Mouse (Mus musculus) kidney, adult 2 months (tissue): ENCODE measurements at regions not wholly inside any gene's neighbourhood (a gene's known extent, or its start where the extent isn't known, plus 50 kb on each side); places are given as distances from the start of the nearest gene placed in this dataset.

Experiments
- DNase-seq: peaks from one replicate; pipeline ENCODE4 v3.0.0; 2021
- H3K27ac ChIP-seq: fragments of 200-500 bp; 2 replicates; pipeline ENCODE4 v1.5.1; 2012; ENCODE audit warnings: low read depth, low read length, control low read depth, inconsistent platforms; ENCODE audit not compliant: insufficient read depth
- H3K27me3 ChIP-seq: fragments of 200-500 bp; replicated peaks from 2 replicates; pipeline ENCODE4 v1.6.1; 2012; ENCODE audit warnings: mild to moderate bottlenecking, moderate library complexity, low read length, inconsistent platforms; ENCODE audit not compliant: control insufficient read depth, insufficient read depth
- H3K36me3 ChIP-seq: fragments of 200-500 bp; 2 replicates; pipeline ENCODE4 v1.6.1; 2012; ENCODE audit warnings: mild to moderate bottlenecking, moderate library complexity, low read length, inconsistent platforms; ENCODE audit not compliant: control insufficient read depth, insufficient read depth
- H3K4me1 ChIP-seq: fragments of 200-500 bp; 2 replicates; pipeline ENCODE4 v1.6.1; 2011; ENCODE audit warnings: low read length; ENCODE audit not compliant: control insufficient read depth, insufficient read depth
- H3K4me3 ChIP-seq: fragments of 200-500 bp; 2 replicates; pipeline ENCODE4 v1.5.1; 2011; ENCODE audit warnings: mild to moderate bottlenecking, low read depth, low read length, control low read depth; ENCODE audit not compliant: insufficient read depth
- CTCF ChIP-seq: fragments of 200-500 bp; conservative IDR thresholded peaks from 2 replicates; pipeline ENCODE4 v1.5.1; 2011; ENCODE audit warnings: low read depth, mild to moderate bottlenecking, control low read depth, low read length, moderate library complexity, mixed read lengths; ENCODE audit not compliant: insufficient read depth, insufficient read length
- POLR2A ChIP-seq: fragments of 200-500 bp; IDR thresholded peaks from one replicate; pipeline ENCODE4 v1.6.1; 2011; ENCODE audit warnings: low read depth, low read length, control low read depth
- WGBS: fragments of 180-500 bp; shearing (Covaris S2); methylation state at CpG from one replicate; pipeline ENCODE4 v1.1.7; 2018; 5-methylcytosine and 5-hydroxymethylcytosine counted together

GRCm38 (mm10) chr3:52211303-52211695 is 56.8 kb upstream of the Foxo1 start:
- Histone ChIP-seq H3K4me1 (no peaks in the 10 kb centered on the region), H3K27me3 (no peaks in the 10 kb centered on the region), H3K27ac (no peak overlapping the region), H3K36me3 (no peaks in the 10 kb centered on the region), H3K4me3 (no peak overlapping the region)
- no peak for TF ChIP-seq CTCF
- no peak for TF ChIP-seq POLR2A
- WGBS, result 31% methylated on average over 5 of the region's 6 CpGs
- no peak for DNase-seq

- WGBS, result 97% methylated on average over 7 of the region's 7 CpGs
- no peak for DNase-seq
- no peak overlapping the region for H3K27ac ChIP-seq
- H3K4me1 ChIP-seq, result no peaks in the 10 kb centered on the region
- no peak overlapping the region for H3K4me3 ChIP-seq
- H3K27me3 ChIP-seq, result no peaks in the 10 kb centered on the region
- H3K36me3 ChIP-seq, result no peaks in the 10 kb centered on the region
- TF ChIP-seq POLR2A (no peak), CTCF (no peak)
These were observed 54.0 kb upstream of the Foxo1 start for GRCm38 (mm10) chr3:52214114-52214513.

- WGBS, result 78% methylated on average over 9 of the region's 9 CpGs
- Histone ChIP-seq H3K4me3 (no peak overlapping the region), H3K4me1 (no peaks in the 10 kb centered on the region), H3K27ac (no peak overlapping the region), H3K27me3 (no peaks in the 10 kb centered on the region), H3K36me3 (no peaks in the 10 kb centered on the region)
- DNase-seq, result no peak
- TF ChIP-seq POLR2A (no peak), CTCF (no peak)
These were observed 53.1 kb upstream of the Foxo1 start for GRCm38 (mm10) chr3:52215083-52215482.
